11 mouse cellular contexts compared by ENCODE assay signal in genomic region chr2:70369421-70369820, GRCm38 (mm10).
"Had no signal": no experiment of that assay in that cellular context is flagged by ENCODE, and none has a peak within 500 bp of the region (broad histone marks: within the 10 kb centered on the region; RNA-seq: fewer than 3 reads in every experiment).

No protein-coding gene starts in this region.

- DNase-seq: kidney, postnatal 25 days; lung, adult 2 months; lung, postnatal 36 days; thymus, postnatal 4 days had no signal

- H3K4me2 ChIP-seq: liver, embryonic 11.5 days; liver, embryonic 15.5 days; midbrain, embryonic 13.5 days had no signal

- H3K4me1 ChIP-seq: liver, embryonic 15.5 days; midbrain, embryonic 13.5 days had no signal

- H3K9ac ChIP-seq: liver, embryonic 15.5 days; midbrain, embryonic 13.5 days had no signal

- H3K27ac ChIP-seq: left cerebral cortex, adult 2 months; limb, embryonic 10.5 days; liver, embryonic 15.5 days; midbrain, embryonic 13.5 days; stomach, postnatal 0 days had no signal

- H3K27me3 ChIP-seq: liver, embryonic 15.5 days; midbrain, embryonic 13.5 days had no signal

- H3K9me3 ChIP-seq: limb, embryonic 10.5 days; liver, embryonic 15.5 days; midbrain, embryonic 13.5 days had no signal

- H3K36me3 ChIP-seq: limb, embryonic 10.5 days; liver, embryonic 15.5 days; midbrain, embryonic 13.5 days had no signal

- ATAC-seq: lung, postnatal 0 days; midbrain, embryonic 13.5 days had no signal

- H3K4me3 ChIP-seq: left cerebral cortex, adult 2 months; limb, embryonic 10.5 days; liver, embryonic 15.5 days; midbrain, embryonic 13.5 days had no signal
